Mouse (Mus musculus): ENCODE data around the gene Sptan1. TPM values are rescaled to one million over a fixed set of nuclear protein-coding genes. Genes with fewer than 3 reads are reported as not detected.

Sptan1 gene
- polyA plus RNA-seq (2011; ENCODE audit: insufficient read depth, insufficient read length, low read depth, missing spikeins), result 200 and 235 TPM in 2 replicates

- no peak for TF ChIP-seq POLR2A (IDR thresholded peaks at IDR 0.05; ENCODE audit: insufficient read depth, low read length)
- 0 out of 2 replicates have a peak, but pooled peaks have one; percentile 57 for TF ChIP-seq EP300 (IDR thresholded peaks at IDR 0.05; ENCODE audit: insufficient read depth, low read depth, low read length)
- no peak for TF ChIP-seq CTCF (IDR thresholded peaks at IDR 0.05; ENCODE audit: low read depth, low read length)
- Histone ChIP-seq H3K27me3 (ENCODE audit: control insufficient read depth, insufficient read depth, low read length, poor library complexity, severe bottlenecking) (no peaks in the 10 kb centered on the region), H3K9me3 (replicated peaks; ENCODE audit: control insufficient read depth, insufficient read depth, low read length, poor library complexity, severe bottlenecking) (no peaks in the 10 kb centered on the region), H3K36me3 (ENCODE audit: control insufficient read depth, insufficient read depth, low read length, poor library complexity, severe bottlenecking) (peaks cover 5% of the 10 kb centered on the region; the same call in 1 of the 2 replicates), H3K27ac (ENCODE audit: insufficient read depth, low read length) (peak within 1 kb of the TSS; percentile 26), H3K4me3 (ENCODE audit: low read depth, low read length) (peak within 1 kb of the TSS; percentile 85), H3K9ac (ENCODE audit: low read depth, poor library complexity, severe bottlenecking) (peak within 1 kb of the TSS; percentile 93), H3K4me1 (ENCODE audit: control insufficient read depth, insufficient read depth, low read length) (no peaks in the 10 kb centered on the region)
Observed at GRCm38 (mm10) chr2:29965250-29965843, at the start of gene Sptan1. TSS of gene Sptan1 (plus strand) at chr2:29965560.

GRCm38 (mm10) chr2:29917621-29918020 is 47.7 kb upstream of the Sptan1 start:
- no peak overlapping the region for H3K27ac ChIP-seq (ENCODE audit: insufficient read depth, low read length)
- no peak overlapping the region for H3K4me3 ChIP-seq (ENCODE audit: low read depth, low read length)
- H3K9me3 ChIP-seq (replicated peaks; ENCODE audit: control insufficient read depth, insufficient read depth, low read length, poor library complexity, severe bottlenecking), result no peaks in the 10 kb centered on the region
- peaks cover 76% of the 10 kb centered on the region for H3K36me3 ChIP-seq (ENCODE audit: control insufficient read depth, insufficient read depth, low read length, poor library complexity, severe bottlenecking)
- H3K27me3 ChIP-seq (ENCODE audit: control insufficient read depth, insufficient read depth, low read length, poor library complexity, severe bottlenecking), result no peaks in the 10 kb centered on the region
- no peaks in the 10 kb centered on the region for H3K4me1 ChIP-seq (ENCODE audit: control insufficient read depth, insufficient read depth, low read length)
- H3K9ac ChIP-seq (ENCODE audit: low read depth, poor library complexity, severe bottlenecking), result no peak overlapping the region
- TF ChIP-seq CTCF (IDR thresholded peaks at IDR 0.05; ENCODE audit: low read depth, low read length) (no peak), EP300 (IDR thresholded peaks at IDR 0.05; ENCODE audit: insufficient read depth, low read depth, low read length) (no peak), POLR2A (IDR thresholded peaks at IDR 0.05; ENCODE audit: insufficient read depth, low read length) (no peak)

- H3K4me3 ChIP-seq (ENCODE audit: low read depth, low read length), result no peak overlapping the region
- peaks cover 69% of the 10 kb centered on the region for H3K36me3 ChIP-seq (ENCODE audit: control insufficient read depth, insufficient read depth, low read length, poor library complexity, severe bottlenecking)
- H3K9me3 ChIP-seq (replicated peaks; ENCODE audit: control insufficient read depth, insufficient read depth, low read length, poor library complexity, severe bottlenecking), result no peaks in the 10 kb centered on the region
- no peaks in the 10 kb centered on the region for H3K4me1 ChIP-seq (ENCODE audit: control insufficient read depth, insufficient read depth, low read length)
- TF ChIP-seq CTCF (IDR thresholded peaks at IDR 0.05; ENCODE audit: low read depth, low read length), result no peak
- H3K9ac ChIP-seq (ENCODE audit: low read depth, poor library complexity, severe bottlenecking), result no peak overlapping the region
- no peak overlapping the region for H3K27ac ChIP-seq (ENCODE audit: insufficient read depth, low read length)
- H3K27me3 ChIP-seq (ENCODE audit: control insufficient read depth, insufficient read depth, low read length, poor library complexity, severe bottlenecking), result no peaks in the 10 kb centered on the region
Observed at GRCm38 (mm10) chr2:29922011-29922410, 43.3 kb upstream of the Sptan1 start.

GRCm38 (mm10) chr2:29926542-29926941 is 38.8 kb upstream of the Sptan1 start:
- Histone ChIP-seq H3K9me3 (replicated peaks; ENCODE audit: control insufficient read depth, insufficient read depth, low read length, poor library complexity, severe bottlenecking) (no peaks in the 10 kb centered on the region), H3K27ac (ENCODE audit: insufficient read depth, low read length) (no peak overlapping the region), H3K4me1 (ENCODE audit: control insufficient read depth, insufficient read depth, low read length) (no peaks in the 10 kb centered on the region), H3K4me3 (ENCODE audit: low read depth, low read length) (no peak overlapping the region), H3K27me3 (ENCODE audit: control insufficient read depth, insufficient read depth, low read length, poor library complexity, severe bottlenecking) (no peaks in the 10 kb centered on the region), H3K36me3 (ENCODE audit: control insufficient read depth, insufficient read depth, low read length, poor library complexity, severe bottlenecking) (peaks cover 78% of the 10 kb centered on the region), H3K9ac (ENCODE audit: low read depth, poor library complexity, severe bottlenecking) (no peak overlapping the region)
- TF ChIP-seq CTCF (IDR thresholded peaks at IDR 0.05; ENCODE audit: low read depth, low read length) (no peak), POLR2A (IDR thresholded peaks at IDR 0.05; ENCODE audit: insufficient read depth, low read length) (no peak), EP300 (IDR thresholded peaks at IDR 0.05; ENCODE audit: insufficient read depth, low read depth, low read length) (no peak)

GRCm38 (mm10) chr2:29930506-29930905 is 34.9 kb upstream of the Sptan1 start:
- Histone ChIP-seq H3K27ac (ENCODE audit: insufficient read depth, low read length) (no peak overlapping the region), H3K36me3 (ENCODE audit: control insufficient read depth, insufficient read depth, low read length, poor library complexity, severe bottlenecking) (peaks cover 48% of the 10 kb centered on the region), H3K4me3 (ENCODE audit: low read depth, low read length) (no peak overlapping the region)

GRCm38 (mm10) chr2:29931194-29931593 is 34.2 kb upstream of the Sptan1 start:
- Histone ChIP-seq H3K27me3 (ENCODE audit: control insufficient read depth, insufficient read depth, low read length, poor library complexity, severe bottlenecking) (no peaks in the 10 kb centered on the region), H3K4me1 (ENCODE audit: control insufficient read depth, insufficient read depth, low read length) (no peaks in the 10 kb centered on the region), H3K27ac (ENCODE audit: insufficient read depth, low read length) (no peak overlapping the region), H3K9ac (ENCODE audit: low read depth, poor library complexity, severe bottlenecking) (no peak overlapping the region), H3K4me3 (ENCODE audit: low read depth, low read length) (no peak overlapping the region), H3K36me3 (ENCODE audit: control insufficient read depth, insufficient read depth, low read length, poor library complexity, severe bottlenecking) (peaks cover 42% of the 10 kb centered on the region), H3K9me3 (replicated peaks; ENCODE audit: control insufficient read depth, insufficient read depth, low read length, poor library complexity, severe bottlenecking) (no peaks in the 10 kb centered on the region)
- TF ChIP-seq EP300 (IDR thresholded peaks at IDR 0.05; ENCODE audit: insufficient read depth, low read depth, low read length) (no peak), CTCF (IDR thresholded peaks at IDR 0.05; ENCODE audit: low read depth, low read length) (no peak), POLR2A (IDR thresholded peaks at IDR 0.05; ENCODE audit: insufficient read depth, low read length) (no peak)

More at GRCm38 (mm10) chr2:29930506-29930905, 34.9 kb upstream of the Sptan1 start:
- no peak for TF ChIP-seq EP300 (IDR thresholded peaks at IDR 0.05; ENCODE audit: insufficient read depth, low read depth, low read length)
- TF ChIP-seq POLR2A (IDR thresholded peaks at IDR 0.05; ENCODE audit: insufficient read depth, low read length), result no peak
- TF ChIP-seq CTCF (IDR thresholded peaks at IDR 0.05; ENCODE audit: low read depth, low read length), result peak; percentile 42
- Histone ChIP-seq H3K27me3 (ENCODE audit: control insufficient read depth, insufficient read depth, low read length, poor library complexity, severe bottlenecking) (no peaks in the 10 kb centered on the region), H3K9me3 (replicated peaks; ENCODE audit: control insufficient read depth, insufficient read depth, low read length, poor library complexity, severe bottlenecking) (no peaks in the 10 kb centered on the region), H3K9ac (ENCODE audit: low read depth, poor library complexity, severe bottlenecking) (no peak overlapping the region), H3K4me1 (ENCODE audit: control insufficient read depth, insufficient read depth, low read length) (no peaks in the 10 kb centered on the region)
